Mouse (Mus musculus) embryonic facial prominence, embryonic 11.5 days (tissue): ENCODE results near the gene 3110040N11Rik. TPM values are rescaled to one million over a fixed set of nuclear protein-coding genes. Genes with fewer than 3 reads are reported as not detected.
"Not testable (repeated sequence)": the region's sequence is repeated elsewhere in the genome, so short reads cannot be mapped to it uniquely, and the experiment has no call there.

ENCODE experiments used
- ATAC-seq: fragments of 200-750 bp; cut with Nextera tagmentation; replicated peaks from 2 replicates; pipeline ENCODE4 v1.8.0; 2017; ENCODE audit warnings: low read depth; ENCODE audit not compliant: insufficient number of reproducible peaks, low FRiP score, low TSS enrichment
- DNase-seq: peaks from one replicate; pipeline ENCODE4 v3.0.0-alpha.2; 2015; ENCODE audit warnings: low spot score
- H3K27ac ChIP-seq: fragments of 300-500 bp; sonication (generic); replicated peaks from 2 replicates; pipeline ENCODE4 v1.5.1; 2014; ENCODE audit warnings: mild to moderate bottlenecking, low read depth, low read length, control low read depth
- H3K27me3 ChIP-seq: fragments of 300-500 bp; sonication (generic); 2 replicates; pipeline ENCODE4 v1.6.1; 2014; ENCODE audit warnings: mild to moderate bottlenecking, low read length, moderate library complexity, mixed read lengths; ENCODE audit not compliant: control insufficient read depth, insufficient read depth
- H3K36me3 ChIP-seq: fragments of 300-500 bp; sonication (generic); replicated peaks from 2 replicates; pipeline ENCODE4 v1.6.1; 2014; ENCODE audit warnings: low read depth, mild to moderate bottlenecking, low read length, moderate library complexity, mixed read lengths; ENCODE audit not compliant: control insufficient read depth, insufficient read depth
- H3K4me1 ChIP-seq: fragments of 300-500 bp; sonication (generic); 2 replicates; pipeline ENCODE4 v1.6.1; 2014; ENCODE audit warnings: low read length, mixed read lengths; ENCODE audit not compliant: control insufficient read depth, insufficient read depth
- H3K4me2 ChIP-seq: fragments of 300-500 bp; sonication (generic); 2 replicates; pipeline ENCODE4 v1.6.1; 2014; ENCODE audit warnings: low read depth, mild to moderate bottlenecking, control low read depth, low read length, moderate library complexity
- H3K4me3 ChIP-seq: fragments of 300-500 bp; sonication (generic); 2 replicates; pipeline ENCODE4 v1.5.1; 2014; ENCODE audit warnings: low read depth, low read length, control low read depth
- H3K9ac ChIP-seq: fragments of 300-500 bp; sonication (generic); replicated peaks from 2 replicates; pipeline ENCODE4 v1.6.1; 2014; ENCODE audit warnings: mild to moderate bottlenecking, control low read depth, low read length
- H3K9me3 ChIP-seq: fragments of 300-500 bp; sonication (generic); replicated peaks from 2 replicates; pipeline ENCODE4 v1.6.1; 2016; ENCODE audit warnings: mild to moderate bottlenecking, low read length, inconsistent platforms, mixed read lengths; ENCODE audit not compliant: control insufficient read depth
- WGBS: fragments of 180-500 bp; shearing (Covaris S2); extraction: QIAGEN DNeasy Blood & Tissue Kit; methylation state at CpG from one replicate; pipeline ENCODE4 v1.1.7; 2014; 5-methylcytosine and 5-hydroxymethylcytosine counted together
- polyA plus RNA-seq: library from polyadenylated mRNA; unstranded; fragments of >200 nt; fragmentation: Nextera tagmentation; extraction: Ambion mirVana; gene quantifications from 2 replicates; pipeline ENCODE4 v1.2.1, GENCODE M21; 2014

3110040N11Rik gene
- 47.3 and 58.5 TPM in 2 replicates for polyA plus RNA-seq

- Histone ChIP-seq H3K4me1 (no peaks in the 10 kb centered on the region), H3K4me3 (peak within 1 kb of the TSS; percentile 40), H3K4me2 (peak within 1 kb of the TSS; percentile 41), H3K9me3 (no peaks in the 10 kb centered on the region), H3K9ac (peak within 1 kb of the TSS; percentile 61), H3K36me3 (no peaks in the 10 kb centered on the region), H3K27me3 (no peaks in the 10 kb centered on the region), H3K27ac (peak within 1 kb of the TSS; percentile 66)
- DNase-seq: peak; percentile 92
- peak; percentile 96 for ATAC-seq
- WGBS: under 1% methylated on average over 38 of the region's 38 CpGs
These were observed at the start of gene 3110040N11Rik for GRCm38 (mm10) chr7:81789095-81789757. Gene 3110040N11Rik, minus strand, starts transcription at chr7:81789478.

DNA sequence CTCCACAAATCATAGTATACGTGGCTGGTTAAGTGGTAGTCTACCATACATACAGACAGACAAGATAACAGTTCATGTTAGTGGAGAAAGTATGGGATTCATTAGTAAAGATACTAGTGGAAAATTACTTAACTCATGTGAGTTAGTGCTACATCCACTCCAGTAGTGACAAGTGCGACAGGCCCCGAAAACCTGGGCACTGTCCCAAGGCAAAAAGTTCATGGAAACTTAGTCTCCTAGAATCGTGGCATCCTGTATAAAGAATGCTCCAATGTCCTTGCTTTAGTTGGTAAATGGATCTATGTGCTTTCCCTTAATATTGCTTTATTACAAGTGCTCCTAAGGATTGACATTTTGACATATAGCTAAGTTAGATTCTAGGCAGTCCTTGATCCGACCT lies 48.5 kb upstream of the 3110040N11Rik start:
- DNase-seq, H3K27ac ChIP-seq, H3K9me3 ChIP-seq, H3K9ac ChIP-seq, H3K4me3 ChIP-seq, H3K4me1 ChIP-seq, H3K4me2 ChIP-seq, ATAC-seq, H3K27me3 ChIP-seq, H3K36me3 ChIP-seq: not testable (repeated sequence)
- WGBS: 83% methylated on average over 5 of the region's 5 CpGs

- Histone ChIP-seq H3K9ac (no peak overlapping the region), H3K27ac (no peak overlapping the region), H3K4me2 (no peak overlapping the region), H3K27me3 (no peaks in the 10 kb centered on the region), H3K9me3 (no peaks in the 10 kb centered on the region), H3K4me1 (no peaks in the 10 kb centered on the region), H3K4me3 (no peak overlapping the region), H3K36me3 (no peaks in the 10 kb centered on the region)
- DNase-seq (no peak), ATAC-seq (no peak)
- WGBS: 75% methylated on average over 5 of the region's 5 CpGs
These were observed 46.2 kb upstream of the 3110040N11Rik start for GRCm38 (mm10) chr7:81835430-81835829.

DNA sequence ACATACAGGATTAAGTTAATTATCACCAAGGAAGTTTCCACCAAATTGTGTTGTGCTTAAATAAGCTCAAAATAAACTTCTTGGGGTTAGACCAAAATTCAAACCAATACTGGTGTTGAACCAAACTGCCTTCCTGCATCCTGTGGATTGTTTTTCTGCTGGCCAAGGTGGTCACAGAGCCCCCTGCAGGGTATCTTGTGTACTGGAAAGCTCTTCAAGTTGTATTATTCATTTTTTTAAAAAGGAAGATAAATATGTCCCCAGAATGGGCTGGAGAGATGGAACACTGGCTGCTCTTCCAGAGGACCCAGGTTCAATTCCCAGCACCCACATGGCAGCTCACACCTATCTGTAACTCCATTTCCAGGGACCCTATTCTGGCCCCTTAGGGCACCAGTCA lies 45.6 kb upstream of the 3110040N11Rik start:
- Histone ChIP-seq H3K9me3 (no peaks in the 10 kb centered on the region), H3K36me3 (no peaks in the 10 kb centered on the region), H3K9ac (no peak overlapping the region), H3K27me3 (no peaks in the 10 kb centered on the region), H3K4me2 (no peak overlapping the region), H3K4me3 (no peak overlapping the region), H3K4me1 (no peaks in the 10 kb centered on the region), H3K27ac (no peak overlapping the region)
- ATAC-seq (no peak), DNase-seq (no peak)

DNA sequence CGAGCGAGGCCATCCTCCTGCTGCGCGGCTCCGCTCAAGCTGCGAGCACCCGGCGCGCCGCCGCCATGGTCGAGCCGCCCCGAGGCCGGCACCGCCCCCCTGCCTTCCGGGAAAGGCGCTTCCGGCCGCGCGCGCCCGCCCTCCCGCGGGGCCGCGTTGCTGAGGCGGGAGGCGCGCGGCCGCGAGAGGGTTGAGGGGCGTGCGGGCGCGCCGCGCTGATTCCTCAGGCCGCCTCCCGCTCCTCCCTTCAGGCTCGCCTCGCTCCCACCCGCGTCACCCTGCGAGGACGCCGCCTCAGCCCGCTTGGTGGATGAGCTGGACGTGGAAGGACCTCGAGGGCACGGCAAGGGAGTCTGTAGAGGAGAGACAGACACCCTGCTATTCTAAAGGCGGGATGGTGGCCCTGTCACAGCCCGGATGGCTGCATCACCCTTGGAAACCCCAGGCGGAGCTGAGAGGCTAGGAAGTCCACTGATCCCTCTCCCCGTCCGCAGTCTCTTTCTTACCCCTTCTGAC lies 40.2 kb upstream of the 3110040N11Rik start, which contains the start of gene Btbd1:
Btbd1 (minus strand) TSS at position 53 of the 516 bp plus-strand sequence.
- Histone ChIP-seq H3K9ac (peak within 1 kb of the TSS; percentile 87), H3K4me1 (peaks cover 2% of the 10 kb centered on the region; the same call in 1 of the 2 replicates), H3K27me3 (no peaks in the 10 kb centered on the region), H3K4me2 (peak within 1 kb of the TSS; percentile 79), H3K27ac (peak within 1 kb of the TSS; percentile 87), H3K36me3 (no peaks in the 10 kb centered on the region), H3K4me3 (peak within 1 kb of the TSS; percentile 81), H3K9me3 (no peaks in the 10 kb centered on the region)
- under 1% methylated on average over 54 of the region's 58 CpGs for WGBS
- ATAC-seq: peak; percentile 87
- DNase-seq: peak; percentile 93

DNA sequence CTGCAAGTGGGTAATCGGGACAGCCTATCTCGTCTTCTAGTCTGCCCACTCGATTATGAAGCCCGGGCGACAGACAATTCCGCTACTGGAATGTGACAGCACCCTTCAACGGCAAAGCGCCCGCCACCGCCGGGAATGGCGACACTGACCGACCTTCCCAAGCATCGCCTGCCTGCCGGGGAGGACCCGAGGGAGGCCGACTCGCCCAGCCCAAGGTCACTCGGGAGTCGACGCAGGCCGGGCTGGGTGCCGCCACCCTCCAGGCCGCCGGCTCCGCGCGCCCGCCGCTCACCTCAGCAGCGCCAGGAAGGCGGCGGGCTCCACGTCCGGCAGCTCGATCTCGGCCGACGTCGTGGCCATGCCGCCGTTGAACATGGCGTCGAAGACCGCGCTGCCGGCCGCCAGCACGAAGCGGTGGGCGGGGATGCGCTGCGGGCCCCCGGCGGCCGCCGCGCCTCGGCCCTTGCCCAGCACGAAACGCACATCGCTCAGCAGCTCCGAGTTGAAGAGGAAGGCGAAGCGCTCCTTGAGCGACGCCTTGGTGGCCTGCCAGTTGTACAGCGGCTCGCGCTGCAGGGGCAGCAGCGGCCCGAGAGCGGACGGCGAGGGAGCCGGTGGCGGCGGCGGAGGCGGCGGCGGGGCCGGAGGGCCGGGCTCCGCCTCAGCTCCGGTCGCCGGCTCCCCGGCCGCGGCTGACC lies 39.6 kb upstream of the 3110040N11Rik start:
- H3K4me2 ChIP-seq: peak overlapping the region; percentile 79
- H3K27ac ChIP-seq: peak overlapping the region; percentile 87
- H3K9me3 ChIP-seq: no peaks in the 10 kb centered on the region
- peak overlapping the region; percentile 81 for H3K4me3 ChIP-seq
- no peaks in the 10 kb centered on the region for H3K36me3 ChIP-seq
- DNase-seq (peak; percentile 36), ATAC-seq (peak; percentile 70)
- H3K27me3 ChIP-seq: no peaks in the 10 kb centered on the region
- peak overlapping the region; percentile 87 for H3K9ac ChIP-seq
- peaks cover 2% of the 10 kb centered on the region; the same call in 1 of the 2 replicates for H3K4me1 ChIP-seq
- 0% methylated on average over 64 of the region's 91 CpGs for WGBS

- Histone ChIP-seq H3K27ac (peak overlapping the region; percentile 87), H3K4me3 (peak overlapping the region; percentile 81), H3K9ac (peak overlapping the region; percentile 87), H3K27me3 (no peaks in the 10 kb centered on the region), H3K36me3 (no peaks in the 10 kb centered on the region), H3K4me2 (peak overlapping the region; percentile 79), H3K9me3 (no peaks in the 10 kb centered on the region), H3K4me1 (peaks cover 2% of the 10 kb centered on the region; the same call in 1 of the 2 replicates)
- ATAC-seq (no peak), DNase-seq (no peak)
- 30% methylated on average over 17 of the region's 17 CpGs for WGBS
These were observed 38.8 kb upstream of the 3110040N11Rik start for GRCm38 (mm10) chr7:81827806-81828667.
